Mouse (Mus musculus) mesoderm, embryonic 11.5 days (tissue): ENCODE measurements around the gene Rlbp1.

Source experiments
- DNase-seq: peaks from one replicate; pipeline ENCODE4 v3.0.0-alpha.2; 2012; ENCODE audit warnings: low read depth, low spot score

The Rlbp1 gene

GRCm38 (mm10) chr7:79376516-79377275 lies 10.2 kb downstream of the Rlbp1 start:
- no peak for DNase-seq

GRCm38 (mm10) chr7:79375594-79375993 lies 11.3 kb downstream of the Rlbp1 start:
- DNase-seq = no peak

- no peak for DNase-seq
These were observed 12.8 kb downstream of the Rlbp1 start for GRCm38 (mm10) chr7:79374017-79374416.

GRCm38 (mm10) chr7:79371321-79371879 lies 15.4 kb downstream of the Rlbp1 start:
- peak; percentile 80 for DNase-seq

- DNase-seq = no peak
These were observed 17.4 kb downstream of the Rlbp1 start for GRCm38 (mm10) chr7:79369416-79369815.

GRCm38 (mm10) chr7:79368664-79369063 lies 18.2 kb downstream of the Rlbp1 start:
- no peak for DNase-seq

GRCm38 (mm10) chr7:79363370-79364043 lies 23.3 kb downstream of the Rlbp1 start:
- no peak for DNase-seq

GRCm38 (mm10) chr7:79362830-79363229 lies 24.0 kb downstream of the Rlbp1 start:
- no peak for DNase-seq

GRCm38 (mm10) chr7:79362208-79362607 lies 24.6 kb downstream of the Rlbp1 start:
- DNase-seq = peak; percentile 7

GRCm38 (mm10) chr7:79360056-79360455 lies 26.8 kb downstream of the Rlbp1 start:
- peak; percentile 21 for DNase-seq

GRCm38 (mm10) chr7:79359183-79359435 lies 27.7 kb downstream of the Rlbp1 start:
- no peak for DNase-seq

- DNase-seq = peak; percentile 8
These were observed 28.3 kb downstream of the Rlbp1 start for GRCm38 (mm10) chr7:79358350-79359182.

GRCm38 (mm10) chr7:79349738-79350386 lies 37.0 kb downstream of the Rlbp1 start:
- peak; percentile 85 for DNase-seq

GRCm38 (mm10) chr7:79348816-79349215 lies 38.0 kb downstream of the Rlbp1 start:
- no peak for DNase-seq

GRCm38 (mm10) chr7:79347108-79347813 lies 39.6 kb downstream of the Rlbp1 start:
- no peak for DNase-seq

- no peak for DNase-seq
These were observed 40.2 kb downstream of the Rlbp1 start for GRCm38 (mm10) chr7:79346555-79347075.

- DNase-seq = peak; percentile 51
These were observed 40.9 kb downstream of the Rlbp1 start for GRCm38 (mm10) chr7:79345902-79346301.

- DNase-seq = no peak
These were observed 50.4 kb downstream of the Rlbp1 start for GRCm38 (mm10) chr7:79336362-79336910.

- DNase-seq = no peak
These were observed 53.4 kb downstream of the Rlbp1 start for GRCm38 (mm10) chr7:79333419-79333818.

- DNase-seq = no peak
These were observed 55.7 kb downstream of the Rlbp1 start for GRCm38 (mm10) chr7:79331197-79331596.
